Mouse (Mus musculus) hindbrain, embryonic 14.5 days (tissue): ENCODE data around the gene Sar1a. TPM values are rescaled to one million over a fixed set of nuclear protein-coding genes. Genes with fewer than 3 reads are reported as not detected.

Experiments used
- ATAC-seq: fragments of 200-750 bp; cut with Nextera tagmentation; 2 replicates; pipeline ENCODE4 v1.8.0; 2017; ENCODE audit warnings: moderate number of reproducible peaks, mild to moderate bottlenecking, moderate TSS enrichment, moderate library complexity; ENCODE audit not compliant: low FRiP score
- DNase-seq: peaks from one replicate; pipeline ENCODE4 v3.0.0-alpha.2; 2015; ENCODE audit warnings: low spot score
- H3K27ac ChIP-seq: fragments of 300-500 bp; sonication (generic); 2 replicates; pipeline ENCODE4 v1.5.1; 2014; ENCODE audit warnings: mild to moderate bottlenecking, moderate library complexity
- H3K27me3 ChIP-seq: fragments of 300-500 bp; sonication (generic); 2 replicates; pipeline ENCODE4 v1.6.1; 2014; ENCODE audit warnings: mild to moderate bottlenecking, low read length, mixed read lengths; ENCODE audit not compliant: control insufficient read depth, insufficient read depth
- H3K36me3 ChIP-seq: fragments of 300-500 bp; sonication (generic); replicated peaks from 2 replicates; pipeline ENCODE4 v1.6.1; 2014; ENCODE audit not compliant: control insufficient read depth, insufficient read depth
- H3K4me1 ChIP-seq: fragments of 300-500 bp; sonication (generic); replicated peaks from 2 replicates; pipeline ENCODE4 v1.6.1; 2014; ENCODE audit warnings: antibody characterized with exemption, low read length, mixed read lengths; ENCODE audit not compliant: control insufficient read depth, insufficient read depth
- H3K4me2 ChIP-seq: fragments of 300-500 bp; sonication (generic); replicated peaks from 2 replicates; pipeline ENCODE4 v1.6.1; 2014; ENCODE audit warnings: mild to moderate bottlenecking, moderate library complexity
- H3K4me3 ChIP-seq: fragments of 300-500 bp; sonication (generic); replicated peaks from 2 replicates; pipeline ENCODE4 v1.5.1; 2014; ENCODE audit warnings: mild to moderate bottlenecking, low read length
- H3K9ac ChIP-seq: fragments of 300-500 bp; sonication (generic); 2 replicates; pipeline ENCODE4 v1.6.1; 2014
- H3K9me3 ChIP-seq: fragments of 300-500 bp; sonication (generic); 2 replicates; pipeline ENCODE4 v1.6.1; 2016; ENCODE audit warnings: low read length; ENCODE audit not compliant: control insufficient read depth
- WGBS: fragments of 180-500 bp; shearing (Covaris S2); extraction: QIAGEN DNeasy Blood & Tissue Kit; methylation state at CpG from one replicate; pipeline ENCODE4 v1.1.7; 2014; 5-methylcytosine and 5-hydroxymethylcytosine counted together
- polyA plus RNA-seq: library from polyadenylated mRNA; unstranded; fragments of >200 nt; fragmentation: Nextera tagmentation; extraction: Ambion mirVana; gene quantifications from 2 replicates; pipeline ENCODE4 v1.2.1, GENCODE M21; 2014

Sar1a gene
- polyA plus RNA-seq, 1 experiment from 2014 or later: 211 TPM

- Histone ChIP-seq H3K4me2 (no peak overlapping the region), H3K27ac (no peak overlapping the region), H3K9me3 (no peaks in the 10 kb centered on the region), H3K36me3 (peaks cover 39% of the 10 kb centered on the region), H3K4me3 (no peak overlapping the region), H3K27me3 (no peaks in the 10 kb centered on the region), H3K9ac (no peak overlapping the region), H3K4me1 (0 out of 2 replicates have a peak, but pooled peaks cover under 1% of the 10 kb centered on the region)
- DNase-seq (no peak), ATAC-seq (no peak)
- WGBS: 93% methylated on average over 7 of the region's 7 CpGs
Observed at GRCm38 (mm10) chr10:61654691-61655090, 25.4 kb upstream of the Sar1a start.

GRCm38 (mm10) chr10:61655188-61655587, 24.9 kb upstream of the Sar1a start:
- Histone ChIP-seq H3K27ac (no peak overlapping the region), H3K4me3 (no peak overlapping the region), H3K27me3 (no peaks in the 10 kb centered on the region), H3K9ac (no peak overlapping the region), H3K4me1 (no peaks in the 10 kb centered on the region), H3K9me3 (no peaks in the 10 kb centered on the region), H3K4me2 (no peak overlapping the region), H3K36me3 (peaks cover 44% of the 10 kb centered on the region)
- ATAC-seq: no peak
- 97% methylated on average over 3 of the region's 3 CpGs for WGBS
- no peak for DNase-seq

- Histone ChIP-seq H3K36me3 (peaks cover 64% of the 10 kb centered on the region), H3K4me3 (no peak overlapping the region), H3K4me1 (no peaks in the 10 kb centered on the region), H3K27ac (no peak overlapping the region), H3K4me2 (no peak overlapping the region), H3K27me3 (no peaks in the 10 kb centered on the region), H3K9ac (no peak overlapping the region), H3K9me3 (no peaks in the 10 kb centered on the region)
- ATAC-seq (no peak), DNase-seq (no peak)
- WGBS: 93% methylated on average over 18 of the region's 18 CpGs
Observed at GRCm38 (mm10) chr10:61656928-61657882, 22.9 kb upstream of the Sar1a start.

GRCm38 (mm10) chr10:61657985-61658384, 22.1 kb upstream of the Sar1a start:
- peaks cover 64% of the 10 kb centered on the region for H3K36me3 ChIP-seq
- no peak overlapping the region for H3K4me3 ChIP-seq
- DNase-seq (peak; percentile 78), ATAC-seq (no peak)
- WGBS: 31% methylated on average over 4 of the region's 4 CpGs
- no peak overlapping the region for H3K9ac ChIP-seq
- no peaks in the 10 kb centered on the region for H3K9me3 ChIP-seq
- H3K27ac ChIP-seq: no peak overlapping the region
- no peaks in the 10 kb centered on the region for H3K27me3 ChIP-seq
- no peaks in the 10 kb centered on the region for H3K4me1 ChIP-seq
- H3K4me2 ChIP-seq: no peak overlapping the region

- Histone ChIP-seq H3K27me3 (no peaks in the 10 kb centered on the region), H3K4me2 (no peak overlapping the region), H3K27ac (no peak overlapping the region; the same call in 1 of the 2 replicates), H3K4me1 (no peaks in the 10 kb centered on the region), H3K9ac (no peak overlapping the region), H3K36me3 (peaks cover 81% of the 10 kb centered on the region), H3K4me3 (no peak overlapping the region), H3K9me3 (no peaks in the 10 kb centered on the region)
- WGBS: 75% methylated on average over 8 of the region's 8 CpGs
- no peak for DNase-seq
- no peak for ATAC-seq
Observed at GRCm38 (mm10) chr10:61661887-61662286, 18.2 kb upstream of the Sar1a start.

- ATAC-seq (0 out of 2 replicates have a peak, but pooled peaks have one; percentile 37), DNase-seq (peak; percentile 49)
- H3K36me3 ChIP-seq: peaks cover 87% of the 10 kb centered on the region
Observed at GRCm38 (mm10) chr10:61662391-61662988, 17.6 kb upstream of the Sar1a start.

GRCm38 (mm10) chr10:61665111-61665510, 15.0 kb upstream of the Sar1a start:
- Histone ChIP-seq H3K9ac (no peak overlapping the region), H3K36me3 (peaks cover 99% of the 10 kb centered on the region), H3K27ac (no peak overlapping the region), H3K4me1 (no peaks in the 10 kb centered on the region), H3K4me2 (no peak overlapping the region), H3K4me3 (no peak overlapping the region), H3K27me3 (no peaks in the 10 kb centered on the region), H3K9me3 (no peaks in the 10 kb centered on the region)
- ATAC-seq: no peak
- no peak for DNase-seq
- WGBS: 95% methylated on average over 10 of the region's 10 CpGs

More at GRCm38 (mm10) chr10:61662391-61662988, 17.6 kb upstream of the Sar1a start:
- Histone ChIP-seq H3K9me3 (no peaks in the 10 kb centered on the region), H3K4me2 (no peak overlapping the region), H3K9ac (no peak overlapping the region), H3K4me3 (no peak overlapping the region), H3K27ac (0 out of 2 replicates have a peak overlapping the region, but pooled peaks have one; percentile 41), H3K4me1 (no peaks in the 10 kb centered on the region), H3K27me3 (no peaks in the 10 kb centered on the region)
- WGBS: 61% methylated on average over 10 of the region's 10 CpGs

- Histone ChIP-seq H3K9ac (no peak overlapping the region), H3K4me2 (no peak overlapping the region), H3K4me3 (no peak overlapping the region), H3K36me3 (peaks cover 99% of the 10 kb centered on the region), H3K9me3 (no peaks in the 10 kb centered on the region), H3K27me3 (no peaks in the 10 kb centered on the region), H3K27ac (no peak overlapping the region), H3K4me1 (no peaks in the 10 kb centered on the region)
- DNase-seq (no peak), ATAC-seq (no peak)
- 90% methylated on average over 3 of the region's 3 CpGs for WGBS
Observed at GRCm38 (mm10) chr10:61665651-61666050, 14.4 kb upstream of the Sar1a start.

- WGBS: 38% methylated on average over 7 of the region's 7 CpGs
- peak; percentile 84; the same call in 1 of the 2 replicates for ATAC-seq
- DNase-seq: peak; percentile 53
- no peak overlapping the region for H3K4me2 ChIP-seq
- no peaks in the 10 kb centered on the region for H3K4me1 ChIP-seq
- no peaks in the 10 kb centered on the region for H3K9me3 ChIP-seq
- H3K4me3 ChIP-seq: no peak overlapping the region
- no peak overlapping the region for H3K9ac ChIP-seq
- no peaks in the 10 kb centered on the region for H3K27me3 ChIP-seq
- no peak overlapping the region for H3K27ac ChIP-seq
- peaks cover 97% of the 10 kb centered on the region for H3K36me3 ChIP-seq
Observed at GRCm38 (mm10) chr10:61669289-61669688, 10.8 kb upstream of the Sar1a start.
